Mouse (Mus musculus): ENCODE measurements at regions not wholly inside any gene's neighbourhood (a gene's known extent, or its start where the extent isn't known, plus 50 kb on each side); places are given as distances from the start of the nearest gene placed in this dataset.

DNA sequence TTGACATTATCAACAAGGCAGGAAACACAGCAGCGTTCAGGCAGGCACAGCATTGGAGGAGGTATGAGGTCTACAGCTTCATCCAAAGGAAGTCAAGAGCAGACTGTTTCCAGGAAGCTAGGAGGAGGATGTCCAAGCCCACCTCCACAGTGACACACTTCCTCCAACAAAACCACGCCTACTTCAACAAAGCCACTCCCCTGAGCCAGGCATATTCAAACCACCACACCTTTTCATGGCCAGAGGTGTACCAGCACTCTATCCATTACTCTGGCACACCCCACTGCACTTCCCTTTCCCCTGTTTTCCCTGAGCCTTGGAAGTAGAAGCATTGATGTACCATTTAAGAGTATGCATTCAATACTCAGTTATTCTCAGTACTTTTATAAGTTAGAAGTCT, 150.8 kb downstream of the Actr3 start:
- no peak for TF ChIP-seq CTCF (IDR thresholded peaks at IDR 0.05; ENCODE audit: extremely low read depth, insufficient read depth, low read length)
- no peak for TF ChIP-seq POLR2A (IDR thresholded peaks at IDR 0.05; ENCODE audit: extremely low read depth, insufficient read depth, low read length)
